In the genomic region with DNA sequence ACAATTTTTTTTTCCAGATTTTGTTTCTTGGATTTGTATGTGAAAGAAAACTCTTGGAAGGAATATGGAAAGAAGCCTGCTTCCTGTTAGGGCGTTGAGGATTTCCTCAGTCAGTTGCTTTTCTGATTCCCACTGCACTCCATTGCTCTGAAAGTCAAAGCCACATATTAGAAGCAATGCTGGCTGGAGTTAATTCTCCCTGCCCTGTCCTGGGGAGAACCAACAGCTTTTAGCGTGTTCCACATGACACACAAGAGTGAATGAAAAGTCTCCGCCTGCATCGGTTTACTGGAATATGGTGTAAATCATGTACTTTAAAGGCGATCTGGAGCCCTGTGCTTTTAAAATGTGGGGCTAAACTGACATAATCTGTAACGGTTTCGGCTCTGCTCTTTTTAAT, we compare ENCODE assay signal across 12 mouse cellular contexts.
A peak's percentile ranks its signal among the peaks of the same experiment; 100 is the strongest.
DNase-seq lines count a peak whose midpoint lies in the region; ATAC-seq and TF ChIP-seq lines count a peak whose summit lies in the region.
"Had no signal": no experiment of that assay in that cellular context is flagged by ENCODE, and none has a peak within 500 bp of the region (broad histone marks: within the 10 kb centered on the region; RNA-seq: fewer than 3 reads in every experiment).

No protein-coding gene starts in this region.

- DNase-seq in kidney, postnatal 25 days: no peak
- DNase-seq in retina, embryonic 14.5 days (ENCODE audit: low spot score): peak; percentile 20
- no peak for DNase-seq in lung, postnatal 14 days
- DNase-seq in layer of hippocampus, adult 2 months (ENCODE audit: low spot score in 2 of 2): no peak
- no peak for DNase-seq in right cerebral cortex, adult 18-20 months
- DNase-seq: cerebellum, adult 11 months; gastrocnemius, adult 2 months had no signal

- no peaks in the 10 kb centered on the region; the same call in 1 of the 2 replicates for H3K4me1 ChIP-seq in kidney, embryonic 16.5 days (ENCODE audit: insufficient read depth, low read length)
- peaks cover 14% of the 10 kb centered on the region for H3K4me1 ChIP-seq in forebrain, embryonic 12.5 days
- H3K4me1 ChIP-seq in limb, embryonic 12.5 days (replicated peaks): peaks cover 28% of the 10 kb centered on the region
- H3K4me1 ChIP-seq: intestine, embryonic 15.5 days had no signal

- H3K27ac ChIP-seq in kidney, embryonic 16.5 days (ENCODE audit: low read length): peak overlapping the region; percentile 2; the same call in 1 of the 2 replicates
- H3K27ac ChIP-seq in forebrain, embryonic 12.5 days: peak overlapping the region; percentile 65
- peak overlapping the region; percentile 94 for H3K27ac ChIP-seq in limb, embryonic 12.5 days
- no peak overlapping the region for H3K27ac ChIP-seq in layer of hippocampus, adult 2 months
- H3K27ac ChIP-seq: gastrocnemius, adult 2 months; intestine, embryonic 15.5 days; lung, embryonic 15.5 days had no signal

- H3K9ac ChIP-seq in kidney, embryonic 16.5 days (replicated peaks; ENCODE audit: low read length): no peak overlapping the region
- H3K9ac ChIP-seq in forebrain, embryonic 12.5 days: no peak overlapping the region
- H3K9ac ChIP-seq in limb, embryonic 12.5 days (replicated peaks): no peak overlapping the region
- H3K9ac ChIP-seq: intestine, embryonic 15.5 days; lung, embryonic 15.5 days had no signal

- no peaks in the 10 kb centered on the region for H3K36me3 ChIP-seq in kidney, embryonic 16.5 days (ENCODE audit: insufficient read depth, low read length)
- no peaks in the 10 kb centered on the region for H3K36me3 ChIP-seq in forebrain, embryonic 12.5 days (replicated peaks)
- H3K36me3 ChIP-seq in limb, embryonic 12.5 days: no peaks in the 10 kb centered on the region
- H3K36me3 ChIP-seq: intestine, embryonic 15.5 days; lung, embryonic 15.5 days had no signal

- H3K9me3 ChIP-seq in kidney, embryonic 16.5 days (ENCODE audit: low read length): no peaks in the 10 kb centered on the region
- H3K9me3 ChIP-seq in forebrain, embryonic 12.5 days: no peaks in the 10 kb centered on the region
- H3K9me3 ChIP-seq in limb, embryonic 12.5 days: no peaks in the 10 kb centered on the region
- H3K9me3 ChIP-seq: intestine, embryonic 15.5 days; lung, embryonic 15.5 days had no signal

- no peaks in the 10 kb centered on the region for H3K27me3 ChIP-seq in kidney, embryonic 16.5 days (ENCODE audit: insufficient read depth, low read length)
- no peaks in the 10 kb centered on the region for H3K27me3 ChIP-seq in forebrain, embryonic 12.5 days
- H3K27me3 ChIP-seq in limb, embryonic 12.5 days: no peaks in the 10 kb centered on the region
- H3K27me3 ChIP-seq: intestine, embryonic 15.5 days; lung, embryonic 15.5 days had no signal

- H3K4me3 ChIP-seq in kidney, embryonic 16.5 days (ENCODE audit: low read length): no peak overlapping the region
- no peak overlapping the region for H3K4me3 ChIP-seq in forebrain, embryonic 12.5 days (replicated peaks)
- no peak overlapping the region for H3K4me3 ChIP-seq in limb, embryonic 12.5 days (replicated peaks)
- no peak overlapping the region for H3K4me3 ChIP-seq in layer of hippocampus, adult 2 months
- H3K4me3 ChIP-seq: gastrocnemius, adult 2 months; intestine, embryonic 15.5 days; lung, embryonic 15.5 days had no signal

- H3K4me2 ChIP-seq in kidney, embryonic 16.5 days (replicated peaks; ENCODE audit: low read depth, low read length): no peak overlapping the region
- peak overlapping the region; percentile 27; the same call in 1 of the 2 replicates for H3K4me2 ChIP-seq in forebrain, embryonic 12.5 days
- H3K4me2 ChIP-seq in limb, embryonic 12.5 days: no peak overlapping the region
- H3K4me2 ChIP-seq: intestine, embryonic 15.5 days; lung, embryonic 15.5 days had no signal

- no peak for ATAC-seq in kidney, embryonic 16.5 days (ENCODE audit: low FRiP score, low TSS enrichment)
- peak; percentile 27; the same call in 1 of the 2 replicates for ATAC-seq in forebrain, embryonic 12.5 days (ENCODE audit: low FRiP score)
- no peak for ATAC-seq in limb, embryonic 12.5 days (ENCODE audit: insufficient number of reproducible peaks, insufficient read depth, low FRiP score, low TSS enrichment, low read depth)
- ATAC-seq: intestine, embryonic 15.5 days had no signal

- TF ChIP-seq CTCF in layer of hippocampus, adult 2 months (conservative IDR thresholded peaks at IDR 0.05): no peak

- 43% methylated on average over 7 of the region's 7 CpGs for WGBS in kidney, embryonic 16.5 days
- WGBS in forebrain, embryonic 12.5 days: 16% methylated on average over 7 of the region's 7 CpGs
- 13% methylated on average over 7 of the region's 7 CpGs for WGBS in limb, embryonic 12.5 days
